ENCODE assay signal across 8 mouse cellular contexts in genomic region chrX:36903115-36903768, GRCm38 (mm10). TPM values are rescaled to one million over a fixed set of nuclear protein-coding genes. Genes with fewer than 3 reads are reported as not detected.
A peak's percentile ranks its signal among the peaks of the same experiment; 100 is the strongest.
DNase-seq lines count a peak whose midpoint lies in the region; ATAC-seq and TF ChIP-seq lines count a peak whose summit lies in the region.

No protein-coding gene starts in this region.

- peak; percentile 82 for TF ChIP-seq POLR2A in cortical plate, adult 2 months (IDR thresholded peaks at IDR 0.05; ENCODE audit: extremely low read depth, insufficient read depth, low read length)

- H3K27ac ChIP-seq in cortical plate, adult 2 months (ENCODE audit: insufficient read depth, low read length) = no peak overlapping the region

- DNase-seq in gastrocnemius, adult 8-10 months (ENCODE audit: low spot score in 2 of 2) = peak; percentile 86 to 88
- peak; percentile 95 for DNase-seq in induced T-regulatory cell, adult 2 months (ENCODE audit: low read depth)
- peak; percentile 85 to 95 for DNase-seq in left cerebral cortex, adult 9 months (ENCODE audit: low spot score in 2 of 2)
- peak; percentile 86 for DNase-seq in right cerebral cortex, postnatal 14 days
- peak; percentile 81 to 91 for DNase-seq in urinary bladder, postnatal 36 days (ENCODE audit: low spot score in 2 of 2)

- peak overlapping the region; percentile 91 for H3K4me3 ChIP-seq in cortical plate, adult 2 months (ENCODE audit: insufficient read depth, low read length)

- no peak for TF ChIP-seq CTCF in cortical plate, adult 2 months (IDR thresholded peaks at IDR 0.05; ENCODE audit: extremely low read depth, insufficient read depth, low read length)

- no peaks in the 10 kb centered on the region for H3K4me1 ChIP-seq in cortical plate, adult 2 months (ENCODE audit: control insufficient read depth, insufficient read depth, low read length)

- ATAC-seq in activated CD4-positive, CD25-positive, alpha-beta regulatory T cell, adult 4 months = peak; percentile 91
- ATAC-seq in megakaryocyte progenitor cell, adult 5-6 weeks (replicated peaks; ENCODE audit: poor library complexity) = peak; percentile 93

RNA-seq across cellular contexts. Expression of gene Nkrf, which starts 0.5 kb away (rescaled TPM):
- polyA plus RNA-seq in activated CD4-positive, CD25-positive, alpha-beta regulatory T cell, adult 4 months (2017; shearing (Covaris generic)) = 1 to 10 TPM; 2.5 to 2.6 TPM
- 16.5 and 16.7 TPM in 2 replicates for polyA plus RNA-seq in cortical plate, adult 2 months (2012; rRNA removed)
- 1 to 10 TPM; 2.3 to 3.6 (median 2.5) TPM for total RNA-seq in gastrocnemius, adult 8-10 months (2022)
- 27.8 and 31.2 TPM in 2 replicates for total RNA-seq in megakaryocyte progenitor cell, adult 5-6 weeks (2015)
- total RNA-seq in megakaryocyte progenitor cell, adult 5-6 weeks (2017) = 9.8 and 14.1 TPM in 2 replicates

RNA-seq across cellular contexts. Expression of gene C330007P06Rik, which starts 29.3 kb away (rescaled TPM):
- 10 to 100 TPM; 27.3 to 30.0 TPM for polyA plus RNA-seq in activated CD4-positive, CD25-positive, alpha-beta regulatory T cell, adult 4 months (2017; shearing (Covaris generic))
- polyA plus RNA-seq in cortical plate, adult 2 months (2012; rRNA removed) = 23.2 and 26.0 TPM in 2 replicates
- 10 to 100 TPM in 3 of 4 experiments, 1 to 10 TPM in 1; 9.5 to 14.2 (median 10.5) TPM for total RNA-seq in gastrocnemius, adult 8-10 months (2022)
- total RNA-seq in megakaryocyte progenitor cell, adult 5-6 weeks (2015) = 29.1 and 31.2 TPM in 2 replicates
- 63.5 and 75.6 TPM in 2 replicates for total RNA-seq in megakaryocyte progenitor cell, adult 5-6 weeks (2017)

RNA-seq across cellular contexts. Expression of gene Ube2a, which starts 29.5 kb away (rescaled TPM):
- 100 to 1,000 TPM; 134 to 158 TPM for polyA plus RNA-seq in activated CD4-positive, CD25-positive, alpha-beta regulatory T cell, adult 4 months (2017; shearing (Covaris generic))
- polyA plus RNA-seq in cortical plate, adult 2 months (2012; rRNA removed) = 41.1 and 44.7 TPM in 2 replicates
- 10 to 100 TPM; 36.5 to 46.1 (median 38.1) TPM for total RNA-seq in gastrocnemius, adult 8-10 months (2022)
- 76.8 and 92.8 TPM in 2 replicates for total RNA-seq in megakaryocyte progenitor cell, adult 5-6 weeks (2015)
- 23.2 and 26.2 TPM in 2 replicates for total RNA-seq in megakaryocyte progenitor cell, adult 5-6 weeks (2017)
